Mouse (Mus musculus) adrenal gland, postnatal 4 days (tissue): Measurements from ENCODE around the gene Apool. TPM values are rescaled to one million over a fixed set of nuclear protein-coding genes. Genes with fewer than 3 reads are reported as not detected.

Experiments used
- DNase-seq, 2 experiments: peaks; one replicate each; pipeline ENCODE4 v3.0.0; 2021 to 2022; ENCODE audit warnings: low spot score in 2 of 2, mixed read lengths in 2 of 2
- long read RNA-seq, 2 experiments: library from polyadenylated mRNA; stranded (forward); transcript quantifications; one replicate each; pipeline ENCODE4 v2.0.0; 2021
- total RNA-seq, 2 experiments: library from RNA; stranded (reverse); gene quantifications; 2 replicates each; pipeline ENCODE4 v1.2.3; 2021

Apool gene
- total RNA-seq: 10 to 100 TPM; 42.4 to 43.5 TPM
- long read RNA-seq, experiment 1, transcript Apool-201 (9 exons, 1,359 nt): major isoform, 31 of 37 reads
- long read RNA-seq, experiment 1, partial matches to known transcripts: 4 of 37 reads
- long read RNA-seq, experiment 1, other reads (novel, unspliced or antisense): 2 of 37 reads
- long read RNA-seq, experiment 2, transcript Apool-201 (9 exons, 1,359 nt): major isoform, 45 of 49 reads
- long read RNA-seq, experiment 2, partial matches to known transcripts: 3 of 49 reads
- long read RNA-seq, experiment 2, other reads (novel, unspliced or antisense): 1 of 49 reads

DNA sequence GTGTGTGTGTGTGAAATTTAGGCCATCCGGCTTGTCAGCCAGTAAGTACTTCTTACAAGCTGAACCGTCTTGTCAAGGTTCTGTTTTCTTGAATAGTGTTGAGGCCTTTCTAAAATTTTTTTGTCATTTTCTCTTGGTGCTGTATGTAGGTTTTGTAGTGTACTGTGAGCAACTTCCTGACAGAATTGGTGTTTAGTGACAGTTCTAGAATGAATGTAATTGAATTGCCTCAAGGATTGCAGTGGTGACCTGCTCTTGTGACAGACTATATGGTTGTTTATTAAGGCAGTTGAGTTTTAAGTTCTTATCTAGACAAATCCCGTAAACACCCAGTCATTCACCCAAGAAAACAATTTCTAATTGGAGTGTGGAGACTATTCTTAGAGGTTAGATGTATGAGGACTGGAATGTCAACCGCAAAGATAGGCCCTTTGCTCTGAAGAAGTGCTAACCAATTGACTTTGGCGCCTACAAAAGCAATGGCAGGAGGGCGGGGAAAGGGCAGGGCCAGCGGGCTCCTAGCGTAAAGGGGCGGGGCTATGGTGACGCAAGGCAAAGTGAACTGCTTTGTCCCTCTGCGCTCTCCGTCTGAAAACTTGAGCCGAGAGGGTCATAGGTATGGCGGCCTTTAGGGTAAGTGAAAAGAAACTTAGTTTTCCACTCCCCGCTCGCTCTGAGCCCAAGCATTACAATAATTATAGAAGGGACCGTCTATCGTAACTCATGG lies at the start of gene Apool:
TSS of gene Apool (plus strand) at position 531 of the 727 bp plus-strand sequence.
- peak; percentile 53 to 61 for DNase-seq

DNA sequence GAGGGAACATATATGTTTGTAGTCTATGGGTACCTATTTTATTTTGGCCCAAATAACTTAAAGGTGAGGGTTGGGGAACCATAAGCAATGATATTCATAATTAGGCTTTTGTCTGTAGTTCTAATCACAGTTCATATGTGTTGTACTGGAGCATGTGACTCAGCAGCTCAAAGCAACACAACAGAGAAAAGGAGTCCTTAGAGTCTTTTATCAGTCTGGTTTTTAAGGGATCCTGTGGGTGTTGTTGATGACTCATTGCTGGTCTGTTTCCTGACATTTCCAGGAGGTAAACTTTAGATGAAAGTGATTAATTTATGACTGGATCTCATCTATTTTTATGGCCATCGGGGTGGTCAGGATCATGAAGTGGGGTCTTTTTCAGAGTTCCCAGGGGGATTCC lies 37.6 kb upstream of the Apool start:
- DNase-seq: no peak

DNA sequence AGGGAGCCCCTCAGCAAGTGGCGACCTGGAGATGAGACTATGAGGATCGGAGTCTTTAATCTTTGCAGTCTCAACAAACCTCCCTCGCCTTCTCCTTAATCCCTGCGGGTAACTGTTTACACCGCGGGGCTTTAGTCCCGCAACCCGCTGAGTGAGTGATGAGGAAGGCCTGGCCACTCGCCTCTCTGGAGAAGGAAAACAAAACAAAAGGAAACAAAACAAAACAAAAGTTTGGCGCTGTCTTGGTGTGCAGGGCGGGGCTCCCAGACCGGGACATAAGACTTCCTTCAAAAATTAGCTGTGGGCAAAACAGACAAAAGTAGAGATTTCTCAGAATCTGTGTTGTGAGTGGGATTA lies 375 bp downstream of the Apool start:
- no peak for DNase-seq

DNA sequence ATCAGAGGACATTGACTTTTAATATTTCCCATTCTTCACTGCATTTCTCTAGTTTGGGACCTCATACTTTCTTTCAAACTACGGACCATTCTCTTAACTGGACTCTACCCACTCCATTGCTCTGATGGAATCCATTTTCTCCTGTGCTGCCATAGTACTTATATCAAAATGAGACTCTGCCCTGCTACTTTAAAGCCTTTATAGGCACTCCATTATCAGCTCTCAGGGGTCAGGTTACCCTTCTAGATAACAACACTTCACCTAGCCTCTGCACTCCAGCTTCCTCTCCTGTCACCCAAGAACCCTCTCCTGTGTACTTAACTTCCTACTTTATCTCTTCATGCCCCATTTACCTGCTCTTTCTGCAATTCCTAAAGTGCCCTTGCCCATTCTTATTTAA lies 960 bp downstream of the Apool start:
- no peak for DNase-seq

DNA sequence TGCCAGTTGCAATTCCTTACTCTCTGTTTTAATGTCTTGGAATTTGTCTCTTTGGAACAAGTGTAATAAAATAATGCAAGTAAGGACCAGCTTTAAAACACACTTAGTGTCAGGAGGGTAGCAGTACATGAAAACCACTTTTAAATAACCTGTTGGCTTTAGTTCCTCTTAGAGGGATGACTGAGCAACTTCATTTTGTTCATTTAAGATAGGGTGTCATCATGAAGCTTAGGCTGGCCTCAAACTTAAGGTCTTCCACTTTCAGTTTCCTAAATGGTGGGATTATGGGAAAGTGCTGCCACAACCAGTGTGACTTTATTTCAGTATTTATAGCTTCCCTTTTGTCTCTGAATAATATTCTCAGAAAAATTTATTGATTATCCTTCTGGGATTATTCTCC lies 9.1 kb downstream of the Apool start:
- no peak for DNase-seq

DNA sequence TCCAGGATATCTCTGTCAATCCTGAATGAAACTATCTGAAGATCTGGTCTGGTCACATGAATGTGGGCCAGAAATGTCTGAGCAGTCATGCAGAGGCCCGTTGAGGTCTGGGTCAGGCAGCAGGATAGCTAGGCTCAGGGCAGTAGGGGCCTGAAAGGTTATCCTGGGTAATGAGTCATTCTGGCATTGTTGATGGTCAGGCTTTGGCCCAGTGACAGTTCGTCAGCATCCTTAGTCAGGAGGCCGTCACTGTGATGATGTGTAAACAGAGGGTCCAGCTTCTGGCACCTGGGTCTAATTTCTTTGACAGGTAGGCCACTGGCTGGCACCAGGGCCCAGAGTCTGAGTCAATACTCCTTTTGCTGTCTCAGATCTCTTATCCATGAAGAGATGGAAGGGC lies 28.4 kb downstream of the Apool start:
- no peak for DNase-seq

- no peak for DNase-seq
Measured at GRCm38 (mm10) chrX:112347467-112348394, 36.6 kb downstream of the Apool start.

DNA sequence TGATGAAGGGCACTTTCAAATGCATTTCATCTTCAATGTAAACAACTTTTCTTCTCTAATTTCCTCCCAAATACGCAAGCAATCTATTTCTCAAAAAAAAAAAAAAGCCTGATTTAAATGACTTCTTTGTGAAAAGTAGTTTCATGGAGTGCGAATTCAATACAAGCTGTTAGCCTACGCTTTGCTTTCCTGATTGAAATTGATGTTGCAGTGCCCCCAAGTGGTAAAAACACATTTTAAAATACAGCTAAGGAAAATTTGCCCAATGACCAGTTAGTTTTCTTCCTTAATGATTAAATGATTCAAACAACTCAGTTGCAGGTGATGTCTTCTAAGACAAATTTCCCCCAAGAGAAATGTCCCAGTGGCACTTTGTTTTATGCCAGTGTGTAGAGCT lies 37.3 kb downstream of the Apool start:
- no peak for DNase-seq

DNA sequence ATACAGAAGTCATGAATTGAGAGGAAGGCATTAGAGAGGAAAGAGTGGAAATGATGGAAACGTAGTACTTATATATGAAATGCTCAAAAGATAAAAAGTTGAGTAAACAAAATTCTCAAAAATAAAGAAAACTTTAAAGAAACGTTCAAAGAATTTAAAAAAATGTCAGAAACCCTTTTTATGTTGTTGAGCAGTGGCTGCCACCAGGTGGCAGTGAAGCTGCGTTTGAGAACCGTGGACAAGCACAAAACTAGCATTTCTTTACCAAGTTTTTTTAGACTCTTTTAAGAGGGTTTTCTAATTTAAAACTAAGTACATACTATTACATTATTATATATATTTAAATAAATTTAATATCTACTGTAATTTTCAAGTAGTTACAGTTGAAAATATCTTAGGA lies 57.3 kb downstream of the Apool start:
- no peak for DNase-seq

DNA sequence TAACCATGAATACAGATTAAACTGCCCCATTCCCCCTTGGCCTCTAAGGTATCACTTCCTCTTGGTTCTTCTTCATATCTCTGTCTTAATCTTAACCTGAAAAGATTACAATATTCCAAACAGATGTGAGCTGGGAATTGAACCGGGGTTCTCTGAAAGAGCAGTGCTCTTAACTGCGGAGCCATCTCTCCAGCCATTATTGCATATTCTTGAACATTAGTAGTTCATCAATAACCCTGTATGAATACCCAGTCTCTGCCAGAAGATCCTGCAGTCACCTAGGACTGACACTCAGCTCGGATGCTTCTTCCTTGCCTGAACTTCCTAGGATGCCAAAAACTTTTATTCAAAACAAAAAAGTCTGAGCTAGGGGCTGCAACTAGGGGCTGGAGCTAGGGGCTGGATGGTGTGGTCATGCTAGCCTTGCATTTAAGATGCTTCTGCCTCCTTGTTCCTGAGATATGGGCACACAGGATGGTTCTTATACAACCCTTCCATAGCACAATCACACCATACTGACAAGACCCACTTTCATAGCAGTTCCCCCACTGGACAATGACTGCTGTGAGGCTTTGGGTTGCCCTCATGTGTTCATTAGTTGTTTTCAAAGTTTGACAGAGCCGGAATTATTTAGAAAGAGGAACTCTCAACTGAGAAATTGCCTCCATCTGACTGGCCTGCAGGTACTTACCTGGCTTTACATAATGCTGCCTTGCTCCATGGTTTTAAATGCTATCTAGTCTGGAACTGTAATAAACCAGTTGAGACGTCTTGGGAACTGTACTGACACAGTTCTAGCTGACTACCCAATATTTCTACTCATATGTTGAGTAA lies 59.7 kb downstream of the Apool start:
- DNase-seq: peak; percentile 19 to 24

DNA sequence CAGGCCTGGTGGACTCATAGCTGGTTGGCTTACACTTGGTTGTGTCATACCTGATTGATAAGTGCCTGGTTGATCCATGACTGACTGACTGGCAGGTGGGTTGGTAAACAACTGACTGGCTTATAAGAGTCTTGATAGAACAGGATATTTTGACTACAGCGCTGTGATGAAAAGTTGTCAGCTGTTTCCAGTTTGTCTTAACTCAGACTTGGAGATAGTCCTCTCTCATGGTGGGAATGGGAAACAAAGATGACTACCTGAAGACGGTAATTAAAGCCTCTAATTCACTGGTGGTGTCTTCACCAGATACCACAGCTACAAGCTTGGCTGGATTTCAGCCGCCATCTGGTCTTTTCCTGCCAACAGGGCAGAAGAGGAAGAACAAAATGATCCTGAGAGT lies 95.5 kb downstream of the Apool start, which contains the start of gene Satl1:
TSS of gene Satl1 (minus strand) at position 101 of the 400 bp plus-strand sequence.
- DNase-seq: no peak

DNA sequence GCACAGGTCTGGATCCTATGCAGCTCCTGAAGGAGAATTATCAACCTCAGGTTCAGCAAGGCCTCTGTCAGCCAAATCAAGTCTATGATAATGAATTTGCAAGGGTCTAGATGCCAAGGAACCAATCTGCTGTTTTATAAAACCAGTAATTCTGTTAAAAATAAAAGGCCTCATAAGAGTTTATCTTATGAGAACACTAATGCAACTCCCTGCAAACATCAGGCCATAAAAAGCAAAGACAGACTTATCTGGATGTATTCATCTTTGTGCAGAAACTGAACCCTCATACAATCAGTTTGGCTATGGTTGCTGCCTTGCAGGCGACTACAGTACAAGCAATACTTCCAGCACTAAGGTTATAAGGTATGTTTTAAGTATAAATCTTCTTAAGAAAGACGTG lies 101.2 kb downstream of the Apool start:
- DNase-seq: no peak

Other genes starting within 250 kb of the Apool start
- gene 4933403O08Rik, start 72.3 kb upstream of the Apool start, total RNA-seq: 1 to 10 TPM; 3.4 to 3.9 TPM
- not detected for gene Satl1, start 95.4 kb downstream of the Apool start, total RNA-seq
- gene 2010106E10Rik, start 183.9 kb downstream of the Apool start, total RNA-seq: not detected